Mouse (Mus musculus): ENCODE measurements around the gene Sema3f.

DNA sequence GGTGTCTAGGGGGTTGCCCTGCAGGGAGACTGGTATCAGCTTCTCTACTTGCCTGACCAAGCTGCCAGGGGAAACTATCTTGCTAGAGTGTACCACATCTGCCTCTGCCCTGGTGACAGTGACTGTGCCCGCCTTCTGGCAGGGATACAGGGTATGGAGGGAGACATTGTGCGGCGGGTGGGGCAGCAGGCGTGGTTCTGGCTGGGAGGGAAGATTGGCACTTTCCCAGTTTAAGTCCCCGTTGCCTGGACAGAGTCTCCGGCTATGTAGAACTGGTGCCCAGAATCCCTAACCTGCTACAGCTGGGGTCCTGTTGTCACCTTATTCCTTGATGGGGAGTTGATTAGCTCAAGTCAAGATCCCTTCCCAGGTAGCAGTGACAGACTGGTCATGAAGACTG is 77.8 kb downstream of the Sema3f start:
- TF ChIP-seq CTCF (IDR thresholded peaks at IDR 0.05; ENCODE audit: extremely low read depth, insufficient read length, insufficient replicate concordance, low read depth, low read length) (no peak), POLR2A (IDR thresholded peaks at IDR 0.05; ENCODE audit: low read depth, low read length) (no peak)

Data from small intestine, adult 2 months (tissue).